Mouse (Mus musculus): ENCODE measurements at regions not wholly inside any gene's neighbourhood (a gene's known extent, or its start where the extent isn't known, plus 50 kb on each side); places are given as distances from the start of the nearest gene placed in this dataset.
"Not testable (repeated sequence)": the region's sequence is repeated elsewhere in the genome, so short reads cannot be mapped to it uniquely, and the experiment has no call there.

DNA sequence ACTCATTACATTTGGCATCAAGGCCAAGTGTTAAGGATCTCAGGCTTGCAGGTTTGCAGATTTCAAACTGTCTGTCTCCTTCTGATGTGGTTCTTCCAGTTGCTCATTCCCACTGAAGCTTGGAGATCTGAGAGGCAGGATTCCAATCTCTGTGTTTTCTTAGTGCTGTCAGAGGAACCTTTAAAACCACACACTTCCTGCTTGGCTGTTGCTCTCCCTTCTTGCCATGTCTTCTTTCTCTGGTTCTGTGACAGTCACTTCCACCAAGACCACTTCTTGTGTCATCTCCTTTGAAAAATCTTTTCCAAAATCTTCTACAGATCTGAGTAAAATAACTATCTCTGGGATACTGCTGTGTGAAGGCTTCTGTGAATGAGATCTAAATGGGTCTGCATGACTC lies 117.3 kb downstream of the Gm5426 start:
- DNase-seq (ENCODE audit: low spot score in 2 of 2): no peak

DNA sequence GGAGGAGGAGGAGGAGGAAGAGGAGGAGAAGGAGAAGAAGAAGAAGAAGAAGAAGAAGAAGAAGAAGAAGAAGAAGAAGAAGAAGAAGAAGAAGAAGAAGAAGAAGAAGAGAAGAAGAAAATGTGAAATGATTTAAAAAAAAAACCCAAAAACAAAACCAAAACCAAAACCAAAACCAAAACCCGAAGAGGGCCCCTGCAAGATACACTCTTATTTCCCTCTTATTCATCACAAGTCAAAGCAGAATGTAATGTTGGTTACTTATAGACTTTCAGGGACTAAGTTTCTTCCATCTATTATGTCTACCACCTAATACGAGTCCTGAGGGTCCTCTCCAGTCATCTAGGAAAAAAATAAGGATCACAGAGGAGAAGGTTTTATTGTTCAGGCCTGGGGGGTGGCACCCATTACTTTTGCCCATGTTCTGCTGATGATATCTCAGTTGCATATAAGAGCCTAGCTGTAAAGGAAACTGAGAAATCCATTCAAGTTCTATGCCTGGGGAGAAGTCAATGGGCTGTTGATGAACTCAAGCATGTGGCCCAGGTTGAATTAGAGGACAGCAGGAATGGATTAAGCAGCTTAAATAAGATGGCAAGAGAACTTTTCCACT lies 118.0 kb downstream of the Gm5426 start:
- no peak for DNase-seq (ENCODE audit: low spot score in 2 of 2)

DNA sequence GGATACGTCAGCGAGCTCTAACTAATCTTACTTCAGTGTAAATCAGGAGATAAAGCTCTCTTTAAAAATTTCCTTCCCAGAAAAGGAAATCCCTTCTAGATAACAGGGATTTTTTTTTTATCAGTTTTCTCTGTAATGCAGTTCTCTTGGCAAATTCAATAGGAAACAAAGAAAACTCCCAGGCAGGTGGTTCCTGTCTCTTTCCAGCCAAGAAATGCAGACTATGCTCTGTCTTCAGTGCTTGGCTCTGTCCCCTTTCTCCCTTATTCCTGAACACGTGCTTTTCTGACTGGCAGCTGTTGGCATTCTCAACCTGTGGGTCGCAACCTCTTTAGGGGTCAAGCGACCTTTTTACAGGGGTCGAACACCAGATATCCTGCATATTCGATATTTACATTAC lies 121.5 kb downstream of the Gm5426 start:
- DNase-seq (ENCODE audit: low spot score in 2 of 2): no peak

DNA sequence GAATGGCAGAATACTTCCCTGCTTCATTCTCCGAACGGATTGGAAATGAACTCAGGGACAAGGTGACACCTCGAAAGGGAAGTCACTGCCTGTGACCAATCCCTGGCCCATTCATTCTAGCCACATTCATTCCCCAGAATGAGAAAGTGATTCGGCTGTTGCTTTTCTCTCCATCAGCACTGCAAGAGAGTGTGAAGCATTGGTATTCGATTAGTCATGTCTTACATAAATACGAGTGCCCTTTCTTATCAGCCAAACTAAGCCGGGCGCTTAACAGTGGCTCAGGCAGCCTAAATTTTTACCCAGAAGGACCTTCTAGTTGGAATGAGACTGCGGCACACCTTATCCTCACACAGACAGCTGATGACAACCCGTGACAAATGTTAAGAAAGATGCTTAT lies 122.8 kb downstream of the Gm5426 start:
- no peak for DNase-seq (ENCODE audit: low spot score in 2 of 2)

DNA sequence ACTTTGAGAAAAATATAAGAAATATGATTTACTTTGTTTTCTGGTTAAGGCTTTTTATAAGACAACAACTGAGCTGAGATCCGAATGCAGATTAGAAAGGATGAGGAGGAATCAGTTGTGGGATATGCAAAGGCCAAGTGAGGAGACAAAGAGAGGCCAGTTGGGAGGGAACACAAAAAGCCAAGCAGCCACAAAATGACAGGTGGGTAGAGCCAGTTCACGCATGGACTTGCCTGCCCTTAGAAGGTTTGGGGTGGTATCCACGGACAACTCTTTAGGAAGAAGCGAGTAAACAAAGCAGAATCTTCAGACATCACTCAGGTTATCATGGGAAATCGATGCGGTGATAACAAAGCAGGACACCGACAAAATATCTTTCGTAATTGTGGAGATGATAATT lies 123.2 kb downstream of the Gm5426 start:
- no peak for DNase-seq (ENCODE audit: low spot score in 2 of 2)

DNA sequence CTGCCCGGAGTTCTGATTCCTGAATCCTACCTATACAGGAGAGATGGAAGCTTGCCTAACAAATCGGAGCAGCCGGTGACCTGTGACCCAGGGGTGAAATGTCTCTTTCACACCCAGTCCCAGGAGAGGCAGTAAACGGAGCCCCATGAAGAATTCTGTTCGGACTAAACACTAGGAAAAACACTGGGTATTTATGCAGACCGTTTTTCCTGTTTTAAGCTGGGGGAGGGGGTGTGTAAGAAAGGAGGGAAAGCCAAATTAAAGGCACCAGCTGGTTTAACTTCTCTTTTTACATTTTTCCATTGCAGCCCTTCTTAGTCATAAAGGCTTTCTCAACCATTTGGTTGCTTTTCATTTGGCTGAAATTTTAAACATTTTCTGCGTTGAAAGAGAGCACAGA lies 127.1 kb downstream of the Gm5426 start:
- DNase-seq (ENCODE audit: low spot score in 2 of 2): peak in 1 of 2 experiments; percentile 9

DNA sequence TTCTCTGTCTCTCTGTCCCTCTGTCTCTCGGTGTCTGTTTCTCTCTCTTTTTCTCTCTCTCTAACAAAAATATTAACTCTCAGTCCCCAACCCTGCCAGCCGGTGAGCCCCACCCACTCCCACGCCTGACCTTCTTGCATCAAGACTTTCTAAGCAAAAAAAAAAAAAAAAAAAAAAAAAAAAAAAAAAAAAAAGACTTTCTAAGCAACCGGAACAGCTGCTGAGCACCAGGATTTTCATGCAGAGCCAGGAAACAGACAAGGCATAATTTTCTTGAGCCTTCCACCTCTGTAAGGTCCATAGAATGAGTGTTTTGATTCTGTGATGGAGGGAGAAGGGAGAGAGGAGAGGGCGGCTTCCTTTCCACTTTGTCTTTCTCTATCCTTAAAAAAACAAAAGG lies 128.0 kb downstream of the Gm5426 start:
- DNase-seq (ENCODE audit: low spot score in 2 of 2): no peak

DNA sequence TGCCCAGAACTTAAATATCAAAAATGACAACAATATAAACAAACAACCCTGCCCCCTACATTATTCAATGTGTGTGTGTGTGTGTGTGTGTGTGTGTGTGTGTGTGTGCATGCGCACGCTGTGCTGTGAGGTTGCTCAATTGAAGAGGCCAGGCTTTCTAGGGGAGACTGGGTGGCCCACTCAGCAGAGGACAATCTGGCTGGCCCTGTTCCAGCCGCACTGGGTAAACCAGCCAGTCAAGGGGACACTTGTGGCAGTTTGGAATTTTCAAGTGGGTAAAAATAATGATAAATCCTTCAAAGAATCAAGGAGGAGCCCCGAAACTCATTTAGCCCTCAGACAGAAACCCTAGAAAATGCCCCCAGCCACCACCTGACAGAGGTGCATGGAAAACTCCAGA lies 128.5 kb downstream of the Gm5426 start:
- no peak for DNase-seq (ENCODE audit: low spot score in 2 of 2)

DNA sequence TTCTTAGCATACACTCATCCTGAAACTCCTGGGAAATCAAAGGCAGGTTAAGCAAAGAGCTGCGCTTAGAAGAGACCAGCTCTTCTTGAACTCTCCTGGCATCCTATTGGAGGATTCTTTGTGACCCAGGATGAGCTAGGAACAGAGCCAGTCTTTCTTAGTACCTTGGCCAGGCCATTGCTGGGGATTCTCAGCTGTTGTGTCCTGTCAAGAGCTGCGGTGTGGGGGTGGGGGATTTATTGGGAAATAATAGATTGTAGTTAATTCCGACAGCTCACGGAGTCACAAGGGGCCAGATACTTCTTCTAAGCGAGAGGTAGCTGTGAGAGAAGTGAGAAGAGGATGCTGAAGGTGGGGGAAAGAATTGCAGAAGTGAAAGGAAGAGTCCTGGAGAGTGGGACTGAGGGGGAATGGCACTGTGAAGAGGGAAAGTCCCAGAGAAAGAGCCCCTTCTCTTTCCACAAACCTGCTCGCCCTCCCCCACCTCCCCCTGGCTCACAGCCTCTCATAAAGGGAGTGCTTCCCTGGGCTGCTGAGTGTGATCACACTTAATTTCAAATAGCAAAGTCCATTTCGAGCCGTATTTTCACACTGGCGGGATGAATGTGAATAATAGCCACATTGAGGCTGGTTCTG lies 129.8 kb downstream of the Gm5426 start:
- no peak for DNase-seq (ENCODE audit: low spot score in 2 of 2)

DNA sequence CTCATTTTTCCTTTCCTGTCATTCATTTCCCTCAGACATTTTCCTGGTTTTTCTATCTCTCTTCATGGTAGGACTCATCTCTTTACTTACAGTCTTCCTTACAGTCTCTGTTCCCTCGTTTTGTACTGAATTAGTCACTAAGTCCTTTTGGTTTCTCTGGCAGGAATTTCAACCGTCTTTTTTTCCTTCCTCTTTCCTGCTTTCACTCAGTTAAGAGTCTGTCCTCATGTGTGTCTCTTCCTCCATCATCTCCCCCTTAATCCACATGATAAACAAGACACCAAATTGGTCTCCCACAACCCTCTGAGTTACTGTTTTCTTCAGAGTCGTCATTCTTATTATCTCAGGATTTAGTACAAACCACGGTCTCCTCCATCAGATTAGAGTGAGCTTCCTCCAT lies 131.2 kb downstream of the Gm5426 start:
- no peak for DNase-seq (ENCODE audit: low spot score in 2 of 2)

DNA sequence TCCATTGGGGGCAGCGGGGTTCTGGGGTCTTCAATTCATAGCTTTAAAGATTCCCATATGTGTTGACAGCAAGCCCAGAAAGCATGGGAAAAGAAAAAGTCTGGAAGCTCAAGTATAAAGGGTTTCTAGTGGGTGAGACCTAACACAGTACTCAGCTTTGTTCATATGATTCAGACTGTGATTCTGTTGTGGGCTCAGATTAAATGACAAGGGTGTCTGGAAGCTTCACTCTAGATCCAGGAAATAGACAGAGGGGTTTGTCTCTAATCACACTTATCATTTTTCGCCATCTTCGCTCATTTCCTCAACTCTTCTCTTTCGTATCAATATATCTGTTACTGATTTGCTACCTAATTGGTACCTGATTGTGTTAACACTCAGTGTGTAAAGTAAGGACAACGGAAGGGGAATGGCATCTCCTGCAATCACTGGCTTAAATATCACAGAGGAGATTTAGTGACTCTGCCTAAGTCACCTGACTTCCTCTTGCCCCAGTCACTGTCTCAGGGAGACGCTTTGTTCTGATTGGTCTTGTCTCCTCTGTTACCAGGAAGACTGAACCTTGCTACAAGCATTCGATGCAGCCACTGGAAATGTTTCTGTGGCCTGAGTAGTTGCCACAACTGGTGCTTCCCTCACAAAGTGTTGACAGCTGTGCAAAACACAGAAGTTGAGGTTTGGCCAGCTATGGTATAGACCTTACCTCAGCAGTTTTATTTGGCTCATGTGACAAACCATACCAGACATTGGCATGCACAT lies 137.4 kb downstream of the Gm5426 start:
- DNase-seq (ENCODE audit: low spot score in 2 of 2): no peak

DNA sequence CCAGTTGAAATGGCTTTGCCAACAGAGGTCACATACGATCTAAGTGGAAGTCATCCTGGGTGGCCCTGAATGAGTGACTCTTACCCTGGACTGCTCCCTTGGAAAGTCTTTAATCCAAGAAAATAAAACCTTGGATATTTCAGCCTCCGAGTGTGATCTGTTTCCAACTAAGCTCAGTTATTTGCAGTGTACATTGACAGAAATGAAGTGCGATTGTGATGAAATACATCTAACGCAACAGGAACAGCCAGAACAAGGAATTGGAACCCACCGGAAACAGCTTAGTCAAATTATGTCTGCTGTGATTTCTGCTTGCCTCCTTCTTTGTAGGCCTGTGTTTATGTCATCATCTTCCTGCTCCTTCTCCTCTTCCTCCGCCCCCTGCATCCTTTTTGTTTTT lies 143.7 kb downstream of the Gm5426 start:
- DNase-seq (ENCODE audit: low spot score in 2 of 2): no peak

DNA sequence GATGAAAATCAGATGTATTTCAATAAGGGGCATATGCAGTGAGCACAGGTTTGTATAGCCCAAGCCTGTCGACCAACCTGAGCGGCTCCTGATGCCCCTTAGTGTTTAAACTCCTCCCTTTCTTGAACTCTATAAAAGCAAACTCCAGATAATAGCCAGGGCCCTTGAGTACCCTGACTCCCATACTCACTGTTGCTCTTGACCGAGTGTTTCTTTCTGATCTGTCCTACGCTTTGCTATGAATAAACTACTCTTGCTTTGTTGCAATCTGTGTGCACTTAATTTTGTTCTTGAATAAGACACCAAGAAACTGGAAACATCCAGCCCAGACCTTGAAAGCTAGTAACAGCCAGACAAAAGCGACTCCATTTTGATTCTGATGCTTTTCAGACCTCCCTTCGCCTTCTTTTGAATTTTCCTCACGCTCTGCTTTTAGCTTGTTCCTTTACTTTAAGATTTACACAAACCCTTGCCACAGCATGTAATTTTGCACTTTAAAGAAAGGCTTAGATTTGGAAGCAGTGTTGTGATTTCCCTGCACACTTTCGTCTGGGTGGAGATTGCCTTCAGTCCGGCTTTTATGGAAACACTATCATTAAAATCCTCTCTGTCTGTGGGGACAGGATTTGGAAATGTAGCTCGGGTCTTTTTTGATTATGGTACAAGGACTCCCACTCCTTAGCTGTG lies 149.1 kb downstream of the Gm5426 start:
- DNase-seq (ENCODE audit: low spot score in 2 of 2): no peak

DNA sequence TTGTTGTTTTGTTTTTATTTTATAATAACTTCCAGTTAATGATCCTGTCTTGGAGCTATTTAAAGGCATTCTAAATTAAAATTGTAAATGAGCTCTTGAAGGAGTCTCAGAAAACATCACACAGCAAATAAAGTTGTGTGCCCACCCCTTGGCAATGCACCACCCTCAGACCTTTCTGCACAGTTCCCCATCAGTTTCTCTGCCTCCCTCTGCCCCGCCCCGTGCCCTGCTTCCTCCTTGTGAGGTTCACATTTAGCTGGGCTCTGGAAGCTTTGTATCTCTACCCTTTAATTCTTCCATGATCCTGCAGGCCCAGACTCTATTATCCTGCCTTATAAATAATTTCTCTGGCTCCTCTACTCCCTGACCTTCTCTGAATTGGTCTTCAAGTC lies 149.7 kb downstream of the Gm5426 start:
- DNase-seq (ENCODE audit: low spot score in 2 of 2): no peak

DNA sequence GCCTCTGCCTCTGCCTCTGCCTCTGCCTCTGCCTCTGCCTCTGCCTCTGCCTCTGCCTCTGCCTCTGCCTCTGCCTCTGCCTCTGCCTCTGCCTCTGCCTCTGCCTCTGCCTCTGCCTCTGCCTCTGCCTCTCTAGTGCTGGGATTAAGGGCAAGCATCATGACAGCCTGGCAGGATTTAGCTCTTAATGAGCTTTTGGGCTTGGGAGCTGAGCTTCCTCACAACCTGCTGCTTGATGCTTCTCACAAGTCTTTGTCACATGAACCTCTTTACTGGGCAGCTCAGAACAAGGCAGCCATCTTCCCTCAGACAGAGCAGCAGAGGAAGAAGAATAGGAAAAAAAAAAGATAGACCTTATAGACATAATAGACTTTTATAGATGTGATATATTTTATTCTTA lies 152.6 kb downstream of the Gm5426 start:
- DNase-seq (ENCODE audit: low spot score in 2 of 2): not testable (repeated sequence)

DNA sequence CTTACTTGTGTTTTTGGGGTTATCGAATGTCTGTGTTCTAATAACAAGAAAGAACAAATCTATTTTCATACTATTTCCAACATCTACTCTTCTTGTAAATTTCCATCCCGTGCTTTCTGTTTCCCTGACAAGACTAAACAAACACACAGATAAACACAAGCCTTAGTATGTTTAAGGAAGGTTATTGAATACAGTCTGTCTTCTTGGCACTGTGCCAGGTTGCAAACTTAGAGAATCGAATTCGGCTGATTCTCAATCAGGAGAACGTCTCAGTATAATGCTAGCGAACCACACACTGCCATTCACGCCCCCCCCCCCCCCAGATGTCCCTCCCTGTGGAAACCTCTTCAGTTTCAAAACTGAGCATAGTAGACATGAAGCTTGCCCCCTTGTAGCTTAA lies 157.2 kb downstream of the Gm5426 start:
- DNase-seq (ENCODE audit: low spot score in 2 of 2): no peak

DNA sequence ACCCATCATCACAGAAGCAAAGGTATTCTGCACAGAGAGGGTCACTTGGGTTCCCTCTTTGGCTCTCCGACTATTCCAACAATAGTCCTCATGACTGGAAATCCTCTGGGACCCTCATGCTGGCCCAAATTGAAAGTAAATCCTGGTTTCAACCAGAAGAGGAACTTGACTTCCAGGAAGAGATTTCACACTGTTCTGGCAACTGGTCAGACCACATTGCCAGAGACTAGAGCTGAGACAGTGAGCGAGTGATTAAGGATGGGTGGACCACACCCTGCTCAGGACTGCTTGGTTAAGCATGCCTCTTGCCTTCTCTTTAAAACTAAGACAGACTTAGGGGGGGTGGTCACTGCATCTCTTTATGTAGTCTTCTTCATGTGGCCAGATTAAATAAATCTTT lies 158.3 kb downstream of the Gm5426 start:
- no peak for DNase-seq (ENCODE audit: low spot score in 2 of 2)

DNA sequence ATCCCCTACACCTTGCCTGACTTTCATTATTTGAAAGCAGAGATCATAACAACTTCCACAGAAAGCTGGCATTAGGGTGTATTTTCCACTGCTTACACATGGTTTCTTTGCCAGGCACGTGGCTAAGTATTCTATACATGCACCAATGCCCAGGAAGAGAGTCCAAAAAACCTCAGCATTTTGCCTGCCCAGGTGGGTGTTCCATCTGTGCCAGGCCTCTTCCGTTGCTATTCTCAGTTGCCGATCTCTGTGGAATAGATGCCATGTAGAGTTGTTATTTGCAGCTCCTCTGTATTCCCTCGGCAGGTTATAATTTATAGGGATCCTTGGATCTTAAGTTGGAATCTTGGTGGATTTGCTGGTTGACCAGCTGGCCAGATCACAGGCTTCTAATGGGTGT lies 161.3 kb downstream of the Gm5426 start:
- DNase-seq (ENCODE audit: low spot score in 2 of 2): peak in 1 of 2 experiments; percentile 18

DNA sequence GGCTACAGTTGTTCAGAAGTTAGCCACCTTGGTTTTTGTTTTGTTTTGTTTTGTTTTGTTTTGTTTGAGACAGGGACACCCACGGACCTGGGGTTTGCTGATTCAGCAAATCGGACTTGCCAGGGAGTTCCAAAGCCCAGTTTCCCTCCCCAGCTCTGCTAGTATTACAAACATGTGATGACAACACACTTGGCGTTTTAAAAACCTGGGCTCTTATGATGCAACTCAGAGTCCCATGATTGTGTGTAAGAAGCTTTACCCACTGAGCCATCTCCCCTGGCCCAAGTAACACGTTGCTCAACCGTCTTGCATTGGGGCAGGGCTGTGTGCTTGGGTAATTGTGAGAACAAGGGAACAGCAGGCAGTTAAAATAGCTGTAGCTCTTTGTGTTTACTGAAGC lies 162.2 kb downstream of the Gm5426 start:
- DNase-seq (ENCODE audit: low spot score in 2 of 2): no peak

DNA sequence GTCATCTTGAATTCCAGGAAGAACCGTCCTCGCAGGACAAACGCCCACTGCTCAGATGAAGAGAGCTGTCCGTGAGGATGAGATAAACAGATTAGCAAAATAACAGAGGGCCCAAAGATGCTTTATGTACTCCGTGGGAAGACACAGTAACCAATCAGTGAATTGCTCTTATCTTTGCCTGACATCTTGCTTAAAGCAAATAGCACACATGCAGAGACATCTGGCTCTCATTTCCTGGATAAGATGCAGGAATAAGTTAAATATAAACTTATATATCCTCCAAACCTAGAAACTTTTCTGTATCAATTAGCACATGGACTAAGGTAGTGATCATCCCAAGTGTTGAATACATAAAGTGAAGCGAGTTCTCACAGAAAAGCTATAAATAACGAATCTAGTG lies 169.3 kb downstream of the Gm5426 start:
- DNase-seq (ENCODE audit: low spot score in 2 of 2): no peak

DNA sequence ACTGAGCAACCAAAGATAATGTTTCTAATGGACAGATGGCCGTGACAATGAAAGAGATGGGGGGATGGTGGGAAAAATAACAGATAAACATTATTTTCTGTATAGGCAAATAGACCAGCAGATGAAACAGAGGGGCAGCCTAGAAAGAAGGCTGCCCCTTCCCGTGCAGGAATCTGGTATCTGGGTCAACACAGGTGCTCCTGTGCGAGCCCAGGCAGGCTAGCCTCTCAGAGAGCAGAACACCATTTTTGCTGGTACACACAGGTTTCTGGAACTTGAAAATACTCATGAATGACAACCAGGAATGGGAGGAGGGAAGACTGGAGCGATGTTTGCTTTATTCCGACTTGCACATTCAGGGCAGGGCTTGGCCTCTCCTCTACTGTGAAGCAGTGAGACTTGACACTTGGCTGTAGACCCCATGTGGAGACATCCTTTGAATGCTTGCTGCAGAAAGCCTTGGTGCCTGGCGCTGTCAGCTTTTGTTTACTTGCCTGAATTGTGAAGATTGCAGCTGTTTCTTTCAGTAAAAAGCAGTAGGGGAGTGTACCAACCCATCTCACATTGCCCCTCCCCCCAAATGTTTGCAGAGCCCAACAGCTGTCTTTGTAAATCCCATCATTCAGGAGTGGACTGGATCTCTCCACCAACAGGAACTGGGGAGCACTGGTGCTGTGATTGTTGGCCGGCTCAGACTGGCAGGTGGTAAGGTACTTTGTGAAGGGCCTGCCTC lies 172.5 kb downstream of the Gm5426 start:
- DNase-seq (ENCODE audit: low spot score in 2 of 2): no peak

DNA sequence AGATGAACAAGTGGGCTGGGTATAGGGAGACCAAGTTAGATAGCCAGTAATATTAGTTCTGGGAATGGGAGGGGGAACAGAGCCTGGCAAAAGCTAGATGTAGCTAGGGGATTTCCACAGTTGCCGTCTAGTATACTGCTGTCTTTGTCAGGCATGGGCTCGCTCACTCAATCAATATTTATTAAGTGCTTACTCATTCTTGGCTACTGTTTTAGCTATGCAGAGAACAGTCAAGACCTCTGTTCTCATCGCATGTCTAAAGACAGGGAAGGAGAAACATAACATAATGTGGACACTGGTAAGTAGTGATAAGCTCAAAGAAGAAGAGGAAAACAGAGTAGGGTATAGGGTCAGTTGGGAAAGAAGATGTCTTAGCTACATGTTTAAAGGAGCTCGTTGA lies 173.4 kb downstream of the Gm5426 start:
- DNase-seq (ENCODE audit: low spot score in 2 of 2): no peak

Measured in frontal cortex, postnatal 36 days (tissue).